Mouse (Mus musculus): ENCODE data around the gene Spint2.
"Not testable (repeated sequence)": the region's sequence is repeated elsewhere in the genome, so short reads cannot be mapped to it uniquely, and the experiment has no call there.

Spint2 gene

DNA sequence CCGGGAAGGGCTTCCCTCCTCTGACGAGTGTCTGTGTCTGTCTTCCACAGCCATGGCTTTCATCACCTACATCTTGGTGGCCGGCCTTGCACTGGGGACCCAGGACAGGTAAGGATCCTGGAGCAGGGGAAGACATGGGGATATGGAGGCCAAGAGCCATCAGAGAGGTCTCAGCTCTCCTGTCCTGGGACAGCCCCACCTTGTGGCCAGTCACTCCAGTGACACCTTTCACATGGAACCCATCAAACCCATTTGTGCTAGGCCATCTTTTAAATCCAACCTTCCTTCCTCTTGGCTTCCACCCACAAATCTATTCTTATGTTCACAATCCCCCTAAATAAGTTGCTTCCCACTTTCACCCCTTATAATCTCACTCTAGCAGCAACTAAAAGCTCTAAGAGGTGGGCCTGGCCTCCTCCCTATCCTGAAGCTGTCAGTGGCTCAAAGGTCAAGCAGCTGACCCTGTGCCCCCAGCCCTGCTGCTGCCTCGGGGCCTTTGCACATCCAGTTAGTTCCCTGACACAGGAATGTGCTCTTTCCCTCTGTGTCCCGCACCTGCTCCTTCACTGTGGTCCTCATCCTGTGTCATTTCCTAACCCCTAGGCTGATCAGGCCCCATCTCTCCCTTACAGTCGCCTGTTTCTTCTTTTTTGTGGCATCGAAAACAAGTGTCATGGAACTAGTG lies 36.8 kb downstream of the Spint2 start:
- DNase-seq (ENCODE audit: low spot score in 2 of 2), result peak in 1 of 2 experiments; percentile 35

DNA sequence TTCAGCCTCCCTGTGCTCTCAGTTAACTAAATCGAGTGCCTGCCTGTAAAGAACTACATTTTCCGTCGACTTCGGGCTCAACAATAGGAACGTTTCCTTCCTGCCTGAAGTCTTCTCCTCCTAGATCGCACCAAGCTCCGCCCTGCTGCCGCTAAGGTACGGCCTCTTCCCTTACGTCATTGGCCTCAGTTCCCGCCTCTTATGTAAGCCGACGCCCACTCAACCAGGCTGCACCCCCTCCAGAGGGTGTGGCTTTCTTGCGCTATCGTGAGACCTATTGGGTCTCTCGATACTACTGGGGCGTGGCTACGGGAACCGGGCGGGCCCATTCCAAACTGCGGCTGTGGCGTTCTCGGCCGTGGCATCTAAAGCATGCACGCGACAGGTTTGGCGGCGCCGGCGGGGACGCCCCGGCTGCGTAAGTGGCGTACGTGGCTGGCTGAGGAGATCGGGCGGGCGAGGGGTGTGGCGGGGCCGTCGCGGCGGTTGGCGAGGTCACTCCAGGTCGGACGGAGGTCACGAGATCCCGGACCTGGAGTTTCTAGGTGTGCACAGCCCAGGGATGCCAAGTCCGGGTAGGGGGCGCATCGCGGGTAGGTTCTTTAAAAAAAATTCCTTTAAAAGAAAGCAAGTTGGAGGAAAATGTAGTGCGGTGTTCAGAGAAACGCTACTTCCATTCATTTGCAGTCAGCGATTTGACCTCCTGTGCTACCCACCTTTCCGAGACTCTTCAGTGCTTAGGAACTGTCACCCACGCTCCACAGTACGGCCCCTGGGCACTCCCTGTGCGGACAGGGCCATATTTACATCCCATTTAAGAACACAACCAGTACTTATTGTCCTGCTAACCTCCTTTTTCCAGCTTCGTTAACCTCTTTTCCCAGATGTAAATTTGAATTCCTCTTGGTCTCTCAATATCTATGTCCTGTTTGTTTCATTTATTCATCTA lies 43.4 kb downstream of the Spint2 start, which contains the start of gene Yif1b:
TSS of gene Yif1b (plus strand) at position 311 of the 949 bp plus-strand sequence.
- peak; percentile 96 to 98 for DNase-seq (ENCODE audit: low spot score in 2 of 2)

DNA sequence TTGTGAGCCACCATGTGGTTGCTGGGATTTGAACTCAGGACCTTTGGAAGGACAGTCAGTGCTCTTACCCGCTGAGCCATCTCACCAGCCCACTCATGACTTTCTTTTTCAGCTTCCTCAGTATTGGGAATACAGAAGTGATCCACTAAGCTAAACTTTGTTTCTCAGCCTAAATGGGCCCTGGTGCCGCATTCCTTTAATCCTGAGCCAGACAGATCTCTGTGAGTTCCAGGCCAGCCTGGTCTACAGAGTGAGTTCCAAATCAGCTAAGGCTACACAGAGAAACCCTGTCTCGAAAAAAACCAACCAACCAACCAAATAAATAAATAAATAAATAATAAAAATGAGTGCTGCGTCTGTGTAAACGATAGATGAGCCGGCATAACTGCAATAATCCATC lies 44.1 kb downstream of the Spint2 start:
- DNase-seq (ENCODE audit: low spot score in 2 of 2), result not testable (repeated sequence)

DNA sequence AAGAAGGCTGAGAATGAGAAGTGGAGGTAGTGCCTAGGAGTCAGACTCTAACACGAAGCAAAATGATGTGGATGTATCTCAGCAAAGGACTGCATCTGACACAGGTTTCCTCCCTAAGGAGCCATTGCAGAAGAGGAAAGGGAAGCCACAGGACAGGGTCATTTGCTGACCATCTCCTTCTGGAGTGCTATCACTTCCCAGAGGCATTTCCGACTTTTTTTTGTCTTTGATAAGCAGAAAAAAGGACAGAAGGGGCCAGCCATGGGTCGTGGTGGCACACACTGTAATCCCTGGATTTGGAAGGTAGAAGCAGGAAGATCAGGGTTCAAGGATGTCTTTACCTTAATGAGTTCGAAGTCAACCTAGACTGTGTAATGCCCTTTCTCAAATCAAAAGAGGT lies 45.1 kb downstream of the Spint2 start:
- DNase-seq (ENCODE audit: low spot score in 2 of 2), result no peak

DNA sequence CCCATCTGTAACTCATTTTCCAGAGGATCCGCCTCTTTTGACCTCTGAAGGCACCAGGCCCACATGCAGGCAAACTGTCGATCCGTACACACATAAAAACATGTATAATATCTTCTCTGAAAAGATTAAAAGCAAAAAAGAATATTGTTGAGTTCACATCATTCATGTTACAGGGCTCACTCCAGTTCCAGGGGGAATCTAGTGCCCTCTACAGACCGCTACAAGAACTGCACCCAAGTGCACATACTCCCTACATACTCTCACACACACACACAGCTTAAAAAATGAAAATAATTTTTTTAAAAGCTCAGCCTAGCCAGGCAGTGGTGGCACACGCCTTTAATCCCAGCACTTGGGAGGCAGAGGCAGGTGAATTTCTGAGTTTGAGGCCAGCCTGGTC lies 47.1 kb downstream of the Spint2 start:
- DNase-seq (ENCODE audit: low spot score in 2 of 2), result no peak

DNA sequence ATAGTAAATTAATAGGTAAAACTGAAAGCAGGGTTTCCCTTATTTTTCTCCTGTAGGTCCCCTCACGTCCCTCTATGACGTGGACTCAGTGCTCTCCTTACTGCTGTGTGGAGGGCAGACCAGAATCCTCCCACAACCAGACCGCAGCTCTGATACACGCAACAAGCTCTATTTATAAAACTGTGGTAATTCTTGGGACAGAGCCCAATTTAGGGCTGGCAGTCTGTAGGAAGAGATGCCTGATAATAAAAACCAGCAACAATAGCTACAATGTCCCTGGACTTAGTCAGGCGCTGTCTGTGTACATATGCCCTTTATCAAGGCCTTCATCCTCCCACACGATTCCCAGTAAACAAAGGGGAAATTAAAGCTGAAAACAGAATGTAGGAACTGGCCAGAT lies 48.0 kb downstream of the Spint2 start:
- no peak for DNase-seq (ENCODE audit: low spot score in 2 of 2)

DNA sequence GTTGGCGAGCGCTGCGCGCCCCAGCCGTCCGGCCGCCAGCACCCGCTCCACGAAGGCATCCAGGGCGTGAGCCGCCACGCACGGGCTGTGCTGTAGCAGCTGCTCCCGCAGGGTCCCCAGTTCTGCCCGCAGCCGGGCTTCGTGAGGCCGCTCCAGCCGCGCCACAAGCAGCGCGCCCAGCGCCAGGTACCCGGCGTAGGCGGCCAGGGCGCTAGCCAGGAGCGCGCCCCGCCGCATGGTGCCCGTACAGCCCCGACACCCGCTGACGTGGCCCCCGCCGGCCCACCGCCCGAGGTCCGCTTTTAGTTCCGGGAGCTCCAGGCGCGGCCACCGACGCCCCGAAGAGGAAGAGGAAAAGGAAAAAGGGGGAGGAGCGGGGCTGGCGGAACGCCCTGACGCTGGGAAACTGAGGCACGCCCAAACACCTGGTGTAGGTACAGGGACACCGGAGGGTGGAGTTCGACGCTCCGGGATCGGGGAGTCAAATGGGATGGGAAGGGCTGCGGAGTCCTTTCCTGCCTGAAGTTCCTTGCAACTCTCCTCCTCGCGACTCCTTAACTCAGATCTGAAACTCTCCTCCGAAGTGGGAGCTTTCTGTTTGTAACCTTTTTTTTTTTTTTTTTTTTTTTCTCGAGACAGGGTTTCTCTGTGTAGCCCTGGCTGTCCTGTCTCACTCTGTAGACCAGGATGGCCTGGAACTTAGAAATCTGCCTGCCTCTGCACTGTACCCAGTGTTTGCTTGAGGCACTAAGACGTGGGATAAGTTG lies 49.3 kb downstream of the Spint2 start, which contains the start of gene Kcnk6:
TSS of gene Kcnk6 (minus strand) at position 269 of the 767 bp plus-strand sequence.
- DNase-seq (ENCODE audit: low spot score in 2 of 2), result no peak

DNA sequence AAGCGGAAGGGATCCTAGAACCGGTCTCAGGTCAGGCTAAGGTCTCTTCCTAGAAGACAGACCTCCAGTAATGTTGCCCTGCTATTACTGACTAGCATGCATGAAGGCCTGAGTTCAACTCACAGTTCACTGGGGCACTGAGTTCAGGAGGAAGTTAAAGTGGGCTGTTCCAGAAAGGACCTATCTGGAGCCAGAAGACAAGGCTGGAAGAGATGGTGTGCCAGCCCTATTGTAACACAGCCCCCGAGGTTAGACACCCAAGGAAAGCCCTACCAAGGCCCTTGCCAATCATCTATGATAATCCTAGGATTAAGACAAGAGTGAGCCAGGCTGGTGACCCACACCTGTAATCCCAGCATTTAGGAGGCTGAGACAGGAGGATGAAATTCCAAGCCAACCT lies 50.2 kb downstream of the Spint2 start:
- no peak for DNase-seq (ENCODE audit: low spot score in 2 of 2)

DNA sequence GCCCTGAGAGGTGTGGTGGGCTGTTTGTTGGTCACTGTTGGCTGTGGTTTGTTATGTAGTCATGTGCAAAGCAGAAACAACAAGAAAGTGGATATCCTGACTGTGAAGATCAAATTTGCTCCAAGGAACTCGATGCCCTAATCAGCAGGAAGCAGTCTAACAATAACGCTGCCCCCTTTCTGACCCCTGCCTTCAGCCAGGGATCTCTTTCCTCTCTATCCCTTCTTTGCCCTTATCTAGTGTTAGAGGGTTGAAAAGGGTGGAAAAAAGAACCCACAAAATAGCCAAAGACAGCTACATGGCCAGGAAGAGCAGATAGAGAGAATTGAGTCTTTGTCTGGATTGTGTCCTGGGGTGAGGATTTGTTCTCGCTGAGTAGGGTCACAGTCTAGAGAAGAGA lies 51.2 kb downstream of the Spint2 start:
- DNase-seq (ENCODE audit: low spot score in 2 of 2), result no peak

DNA sequence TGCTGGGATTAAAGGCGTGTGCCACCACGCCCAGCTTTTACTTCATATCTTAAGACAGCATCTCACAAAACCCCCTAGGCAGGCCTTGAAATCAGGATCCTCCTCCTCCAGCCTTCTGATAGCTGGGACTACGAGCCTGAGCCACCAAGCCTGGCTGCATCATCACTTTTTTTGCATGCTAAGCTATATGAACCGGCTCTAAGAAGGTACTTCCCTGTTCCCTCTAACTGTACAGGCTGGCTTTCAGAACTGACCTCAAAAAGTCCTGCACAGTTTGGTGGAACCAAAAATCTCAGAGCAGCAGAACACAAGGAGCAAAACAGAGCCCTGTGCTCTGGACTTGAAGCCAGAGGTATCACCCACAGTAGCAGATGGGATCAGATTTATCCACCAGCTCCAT lies 53.5 kb downstream of the Spint2 start:
- no peak for DNase-seq (ENCODE audit: low spot score in 2 of 2)

DNA sequence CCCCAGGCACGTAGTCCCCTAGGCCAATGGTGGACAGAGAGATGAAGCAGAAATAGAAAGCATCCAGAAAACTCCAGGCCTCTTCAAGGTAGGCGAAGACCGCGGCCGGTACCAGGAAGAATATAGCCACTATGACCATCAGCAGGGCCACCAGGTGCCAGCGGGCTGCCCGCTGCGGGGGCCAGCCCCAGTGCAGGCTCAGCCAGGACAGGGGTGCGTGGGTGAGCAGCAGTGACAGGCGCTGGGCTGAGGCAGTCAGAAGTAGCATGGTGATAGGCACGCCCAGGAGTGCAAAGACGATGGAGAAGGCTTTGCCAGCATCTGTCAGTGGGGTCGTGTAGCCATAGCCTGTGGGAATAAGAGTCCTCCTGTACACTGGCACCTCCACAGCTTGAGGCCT lies 56.2 kb downstream of the Spint2 start:
- no peak for DNase-seq (ENCODE audit: low spot score in 2 of 2)

DNA sequence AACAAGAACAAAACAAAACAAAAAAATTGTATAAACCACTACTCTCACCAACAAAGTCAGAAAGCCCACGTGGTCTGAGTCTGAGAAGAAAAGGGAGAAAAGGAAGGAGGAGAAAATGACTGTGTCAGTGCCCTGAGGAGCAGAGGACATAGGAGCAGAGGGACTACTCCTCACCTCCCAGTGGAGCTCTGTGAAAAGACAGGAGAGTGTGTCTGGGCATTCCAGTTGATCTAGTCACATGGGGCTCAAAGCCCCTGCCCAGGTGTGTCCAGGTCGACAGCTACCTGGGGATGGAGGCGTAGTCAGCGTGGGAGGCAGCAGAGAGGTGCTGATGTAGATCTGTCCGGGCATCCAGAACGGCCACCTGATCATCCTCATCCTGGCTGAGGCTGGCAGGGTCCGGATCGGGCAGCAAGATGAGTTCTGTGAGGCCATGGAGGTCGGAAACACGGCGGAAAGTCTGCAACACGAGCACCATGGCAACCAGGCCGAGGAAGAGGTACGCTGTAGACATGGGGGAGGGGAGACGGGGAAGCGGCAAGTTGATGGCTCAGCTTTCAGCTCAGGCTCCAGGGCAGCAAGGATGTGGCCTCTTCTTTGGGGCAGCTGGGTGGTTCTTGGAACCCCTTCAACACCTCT lies 56.8 kb downstream of the Spint2 start:
- no peak for DNase-seq (ENCODE audit: low spot score in 2 of 2)

DNA sequence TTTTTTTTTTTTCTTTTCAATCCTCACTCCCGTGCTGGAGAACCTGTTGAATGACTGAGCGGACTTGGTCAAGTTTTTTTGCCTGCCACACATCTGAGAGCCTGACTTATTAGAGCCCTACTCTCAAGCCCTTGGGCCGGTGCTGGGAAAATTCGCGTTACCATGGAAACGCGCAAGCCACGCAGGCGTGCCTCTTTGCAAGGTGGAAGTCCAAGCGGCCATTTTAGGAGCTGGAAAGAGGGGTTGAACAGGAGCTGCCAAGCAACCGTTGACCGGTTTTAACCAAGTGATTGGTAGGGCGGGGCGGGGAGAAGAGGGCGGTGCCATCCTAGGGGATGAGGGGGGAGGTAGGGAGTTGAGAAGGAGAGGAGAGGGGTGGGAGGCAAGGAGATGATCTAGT lies 66.9 kb downstream of the Spint2 start:
- no peak for DNase-seq (ENCODE audit: low spot score in 2 of 2)

DNA sequence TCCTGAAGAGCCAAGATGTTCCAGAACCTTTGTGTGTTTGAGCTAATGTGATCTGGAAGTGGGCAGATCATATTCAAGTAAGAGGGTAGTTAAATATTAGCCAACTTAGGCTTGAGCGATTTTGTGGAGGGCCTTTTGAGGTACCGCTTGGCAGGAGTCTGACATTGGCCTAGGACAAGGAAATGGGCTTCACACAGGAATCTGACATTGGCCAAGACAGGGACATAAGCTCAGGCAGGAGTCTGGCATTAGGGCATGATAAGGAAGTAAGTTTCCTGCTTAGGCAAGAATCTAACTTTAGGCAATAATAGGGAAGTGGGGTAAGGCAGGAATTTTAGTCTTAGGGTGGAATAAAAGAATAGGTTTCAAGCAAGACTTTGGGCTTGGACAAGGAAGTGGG lies 67.5 kb downstream of the Spint2 start:
- no peak for DNase-seq (ENCODE audit: low spot score in 2 of 2)

DNA sequence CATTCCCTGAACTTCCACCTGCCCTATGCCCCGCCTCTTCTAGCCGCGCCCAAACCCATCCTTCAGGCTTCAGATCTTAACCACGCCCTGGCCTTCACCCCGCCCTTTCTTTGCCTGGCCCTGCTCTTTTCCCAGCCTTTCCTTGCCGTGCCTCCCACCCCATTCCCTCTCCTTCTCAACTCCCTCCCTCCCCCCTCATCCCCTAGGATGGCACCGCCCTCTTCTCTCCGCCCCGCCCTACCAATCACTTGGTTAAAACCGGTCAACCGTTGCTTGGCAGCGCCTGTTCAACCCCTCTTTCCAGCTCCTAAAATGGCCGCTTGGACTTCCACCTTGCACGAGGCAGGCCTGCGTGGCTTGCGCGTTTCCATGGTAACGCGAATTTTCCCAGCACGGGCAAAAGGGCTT lies 68.0 kb downstream of the Spint2 start, which contains the start of gene Catsperg1:
TSS of gene Catsperg1 (minus strand) at position 361 of the 408 bp plus-strand sequence.
- DNase-seq (ENCODE audit: low spot score in 2 of 2), result no peak

DNA sequence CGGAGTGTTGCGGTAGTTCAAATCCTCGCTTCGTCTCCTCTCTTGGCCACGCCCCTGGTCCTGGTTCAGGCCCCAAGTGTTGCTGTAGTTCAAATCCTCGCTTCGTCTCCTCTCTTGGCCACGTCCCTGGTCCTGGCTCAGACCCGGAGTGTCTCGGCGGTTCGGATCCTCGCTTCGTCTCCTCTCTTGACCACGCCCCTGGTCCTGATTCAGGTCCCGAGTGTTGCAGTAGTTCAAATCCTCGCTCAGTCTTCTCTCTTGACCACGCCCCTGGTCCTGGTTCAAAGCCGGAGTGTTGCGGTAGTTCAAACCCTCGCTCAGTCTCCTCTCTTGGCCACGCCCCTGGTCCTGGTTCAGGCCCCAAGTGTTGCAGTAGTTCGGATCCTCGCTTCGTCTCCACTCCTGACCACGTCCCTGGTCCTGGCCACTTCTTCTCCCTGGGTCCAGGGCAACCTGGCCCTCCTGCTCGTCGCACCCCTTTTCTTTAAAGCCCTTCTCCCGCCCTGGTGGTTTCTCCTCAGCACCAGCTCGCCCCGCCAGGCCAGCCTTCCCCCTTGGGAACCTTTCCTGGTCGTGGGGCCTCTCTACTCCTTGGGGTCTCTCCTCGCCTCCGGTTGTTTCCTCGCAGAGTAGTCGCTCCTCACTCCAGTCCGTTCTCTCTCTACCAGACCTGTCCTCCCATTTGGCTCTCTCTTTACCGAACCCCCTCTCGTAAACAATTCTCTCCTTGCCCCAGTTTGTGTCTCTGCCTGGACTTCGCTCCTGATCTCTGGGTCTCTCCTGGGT lies 68.7 kb downstream of the Spint2 start:
- DNase-seq (ENCODE audit: low spot score in 2 of 2), result not testable (repeated sequence)

DNA sequence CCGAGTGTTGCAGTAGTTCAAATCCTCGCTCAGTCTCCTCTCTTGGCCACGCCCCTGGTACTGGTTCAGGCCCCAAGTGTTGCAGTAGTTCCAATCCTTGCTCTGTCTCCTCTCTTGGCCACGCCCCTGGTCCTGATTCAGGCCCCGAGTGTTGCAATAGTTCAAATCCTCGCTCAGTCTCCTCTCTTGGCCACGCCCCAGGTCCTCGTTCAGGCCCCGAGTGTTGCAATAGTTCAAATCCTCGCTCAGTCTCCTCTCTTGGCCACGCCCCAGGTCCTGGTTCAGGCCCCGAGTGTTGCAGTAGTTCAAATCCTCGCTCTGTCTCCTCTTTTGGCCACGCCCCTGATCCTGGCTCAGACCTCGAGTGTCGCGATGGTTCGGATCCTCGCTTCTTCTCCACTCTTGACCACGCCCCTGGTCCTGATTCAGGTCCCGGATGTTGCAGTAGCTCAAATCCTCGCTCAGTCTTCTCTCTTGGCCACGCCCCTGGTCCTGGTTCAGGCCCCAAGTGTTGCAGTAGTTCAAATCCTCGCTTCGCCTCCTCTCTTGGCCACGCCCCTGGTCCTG lies 69.4 kb downstream of the Spint2 start:
- DNase-seq (ENCODE audit: low spot score in 2 of 2), result no peak

DNA sequence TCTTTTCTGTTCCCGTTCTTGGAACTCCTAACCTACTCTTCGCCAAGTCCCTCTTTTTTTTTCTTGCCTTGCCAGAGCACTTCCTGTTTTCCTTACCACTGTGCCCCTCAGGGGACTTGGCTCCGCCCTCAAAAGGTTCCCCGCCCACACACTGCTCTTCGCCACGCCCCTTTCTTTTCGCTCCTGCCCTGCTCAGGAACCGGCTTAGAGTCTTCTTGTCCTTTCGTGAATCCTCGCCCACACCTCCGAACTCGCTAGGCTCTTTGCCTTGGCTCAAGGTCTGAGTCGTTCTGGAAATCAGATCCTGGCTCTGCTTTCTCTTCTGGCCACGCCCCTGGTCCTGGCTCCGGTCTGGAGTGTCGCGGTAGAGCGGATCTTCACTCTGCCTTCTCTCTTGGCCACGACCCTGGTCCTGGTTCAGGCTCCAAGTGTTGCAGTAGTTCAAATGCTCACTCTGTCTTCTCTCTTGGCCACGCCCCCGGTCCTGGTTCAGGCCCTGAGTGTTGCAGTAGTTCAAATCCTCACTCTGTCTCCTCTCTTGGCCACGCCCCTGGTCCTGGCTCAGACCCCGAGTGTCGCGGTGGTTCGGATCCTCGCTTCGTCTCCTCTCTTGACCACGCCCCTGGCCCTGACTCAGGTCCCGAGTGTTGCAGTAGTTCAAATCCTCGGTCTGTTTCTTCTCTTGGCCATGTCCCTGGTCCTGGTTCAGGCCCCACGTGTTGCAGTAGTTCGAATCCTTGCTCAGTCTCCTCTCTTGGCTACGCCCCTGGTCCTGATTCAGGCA lies 70.1 kb downstream of the Spint2 start:
- DNase-seq (ENCODE audit: low spot score in 2 of 2), result peak; percentile 69 to 77

DNA sequence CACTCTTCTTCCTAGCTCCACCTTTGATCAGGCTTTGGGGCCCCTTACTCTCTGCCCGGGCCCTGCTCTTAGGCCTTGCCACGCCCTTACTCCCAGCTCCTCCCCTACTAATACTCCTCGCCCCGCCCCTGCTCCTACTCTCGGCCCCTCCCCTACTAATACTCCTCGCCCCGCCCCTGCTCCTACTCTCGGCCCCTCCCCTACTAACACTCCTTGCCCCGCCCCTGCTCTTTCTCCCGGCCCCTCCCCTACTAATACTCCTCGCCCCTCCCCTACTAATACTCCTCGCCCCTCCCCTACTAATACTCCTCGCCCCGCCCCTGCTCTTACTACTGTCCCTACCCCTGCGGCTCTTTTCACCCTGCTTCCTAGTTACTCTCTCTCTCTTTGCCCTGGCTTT lies 70.7 kb downstream of the Spint2 start:
- peak; percentile 22 to 47 for DNase-seq (ENCODE audit: low spot score in 2 of 2)

All from spleen, postnatal 14 days (tissue).